Mouse (Mus musculus): ENCODE data around the gene Mus81. TPM values are rescaled to one million over a fixed set of nuclear protein-coding genes. Genes with fewer than 3 reads are reported as not detected.

Mus81 gene
- total RNA-seq, 1 experiment, result 31.3 TPM

DNA sequence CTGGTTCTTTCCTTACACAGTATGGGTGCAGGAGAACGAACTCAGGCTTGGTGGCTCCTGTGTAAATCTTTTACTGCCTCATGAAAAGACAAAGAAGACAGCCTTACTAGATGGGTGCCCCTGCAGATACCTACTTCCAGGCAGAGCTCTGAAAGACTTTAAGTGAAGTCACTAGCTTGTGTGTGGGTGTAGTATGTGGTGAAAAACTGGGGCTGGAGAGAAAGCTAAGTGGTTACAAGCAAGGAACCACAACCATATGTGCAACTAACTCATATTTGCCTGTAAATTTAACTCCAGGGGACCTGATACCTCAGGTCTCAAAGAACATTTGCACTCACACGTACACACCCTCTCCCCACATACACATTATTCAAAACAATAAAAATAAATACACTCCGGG, 28.3 kb downstream of the Mus81 start:
- no peak for DNase-seq (ENCODE audit: low read depth, low spot score)
- H3K27ac ChIP-seq (ENCODE audit: insufficient read depth, low read depth, low read length, poor library complexity, severe bottlenecking), result no peak overlapping the region
- H3K9me3 ChIP-seq (ENCODE audit: control insufficient read depth, insufficient read depth, low read depth, low read length), result no peaks in the 10 kb centered on the region
- H3K4me3 ChIP-seq (ENCODE audit: insufficient read depth in 1 of 2, low read depth in 1 of 2, low read length in 2 of 2, poor library complexity in 1 of 2, severe bottlenecking in 1 of 2), result peak overlapping the region; percentile 92 to 99
- no peak overlapping the region; the same call in 1 of the 2 replicates for H3K9ac ChIP-seq (ENCODE audit: insufficient read depth, low read depth, low read length, poor library complexity, severe bottlenecking)
- TF ChIP-seq ZC3H11A (IDR thresholded peaks at IDR 0.05; ENCODE audit: borderline replicate concordance, low read depth, low read length) (no peak), ZNF384 (IDR thresholded peaks at IDR 0.05; ENCODE audit: low read depth, low read length) (no peak), MAFK (IDR thresholded peaks at IDR 0.05; ENCODE audit: insufficient read depth, low read depth, low read length) (no peak), CHD2 (IDR thresholded peaks at IDR 0.05; ENCODE audit: low read depth, low read length) (no peak), HCFC1 (IDR thresholded peaks at IDR 0.05; ENCODE audit: borderline replicate concordance, insufficient read depth, low read length) (no peak)
- in situ Hi-C loops (cut with MboI; ENCODE audit: low sequenced_read_pairs in 2 of 2, unreplicated experiment in 2 of 2), result no loop called here
- H3K36me3 ChIP-seq (ENCODE audit: control insufficient read depth, insufficient read depth, low read length, poor library complexity, severe bottlenecking), result peaks cover 13% of the 10 kb centered on the region; the same call in 1 of the 2 replicates
- H3K4me1 ChIP-seq (ENCODE audit: control insufficient read depth in 2 of 2, insufficient read depth in 2 of 2, low read length in 2 of 2, poor library complexity in 1 of 2), result peaks cover 6 to 15% of the 10 kb centered on the region in 2 experiments; a peak in 3 of 4 replicates

DNA sequence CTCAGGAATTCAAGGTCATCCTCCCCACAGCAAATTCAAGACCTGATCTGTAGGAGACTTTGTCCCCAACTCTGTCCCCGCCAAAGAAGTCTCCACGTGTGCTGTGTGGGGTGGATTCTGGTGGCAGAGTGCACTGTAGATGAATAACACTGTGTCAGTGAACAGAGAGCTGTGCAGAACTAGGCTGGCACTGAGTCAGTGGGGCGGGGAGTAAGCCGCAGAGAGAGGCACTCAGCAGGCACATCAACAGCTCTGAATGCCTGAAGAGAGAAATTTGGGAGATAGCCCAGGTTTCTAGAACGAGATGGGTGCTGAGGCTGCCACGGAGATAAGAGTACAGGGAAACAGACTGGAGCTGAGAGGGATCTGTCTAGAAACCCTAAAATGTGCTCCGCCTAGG, 29.2 kb downstream of the Mus81 start:
- Histone ChIP-seq H3K9me3 (ENCODE audit: control insufficient read depth, insufficient read depth, low read depth, low read length) (no peaks in the 10 kb centered on the region), H3K4me1 (ENCODE audit: control insufficient read depth in 2 of 2, insufficient read depth in 2 of 2, low read length in 2 of 2, poor library complexity in 1 of 2) (peaks cover 2 to 13% of the 10 kb centered on the region in 2 experiments; a peak in 3 of 4 replicates), H3K4me3 (ENCODE audit: insufficient read depth in 1 of 2, low read depth in 1 of 2, low read length in 2 of 2, poor library complexity in 1 of 2, severe bottlenecking in 1 of 2) (no peak overlapping the region), H3K36me3 (ENCODE audit: control insufficient read depth, insufficient read depth, low read length, poor library complexity, severe bottlenecking) (peaks cover 16% of the 10 kb centered on the region; the same call in 1 of the 2 replicates), H3K9ac (ENCODE audit: insufficient read depth, low read depth, low read length, poor library complexity, severe bottlenecking) (no peak overlapping the region; the same call in 1 of the 2 replicates), H3K27ac (ENCODE audit: insufficient read depth, low read depth, low read length, poor library complexity, severe bottlenecking) (no peak overlapping the region)
- TF ChIP-seq ZC3H11A (IDR thresholded peaks at IDR 0.05; ENCODE audit: borderline replicate concordance, low read depth, low read length), result no peak
- no peak for TF ChIP-seq HCFC1 (IDR thresholded peaks at IDR 0.05; ENCODE audit: borderline replicate concordance, insufficient read depth, low read length)
- TF ChIP-seq CHD2 (IDR thresholded peaks at IDR 0.05; ENCODE audit: low read depth, low read length), result no peak
- no peak for TF ChIP-seq ZNF384 (IDR thresholded peaks at IDR 0.05; ENCODE audit: low read depth, low read length)
- TF ChIP-seq MAFK (IDR thresholded peaks at IDR 0.05; ENCODE audit: insufficient read depth, low read depth, low read length), result no peak
- no peak for DNase-seq (ENCODE audit: low read depth, low spot score)
- in situ Hi-C loops (cut with MboI; ENCODE audit: low sequenced_read_pairs in 2 of 2, unreplicated experiment in 2 of 2), result no loop called here

DNA sequence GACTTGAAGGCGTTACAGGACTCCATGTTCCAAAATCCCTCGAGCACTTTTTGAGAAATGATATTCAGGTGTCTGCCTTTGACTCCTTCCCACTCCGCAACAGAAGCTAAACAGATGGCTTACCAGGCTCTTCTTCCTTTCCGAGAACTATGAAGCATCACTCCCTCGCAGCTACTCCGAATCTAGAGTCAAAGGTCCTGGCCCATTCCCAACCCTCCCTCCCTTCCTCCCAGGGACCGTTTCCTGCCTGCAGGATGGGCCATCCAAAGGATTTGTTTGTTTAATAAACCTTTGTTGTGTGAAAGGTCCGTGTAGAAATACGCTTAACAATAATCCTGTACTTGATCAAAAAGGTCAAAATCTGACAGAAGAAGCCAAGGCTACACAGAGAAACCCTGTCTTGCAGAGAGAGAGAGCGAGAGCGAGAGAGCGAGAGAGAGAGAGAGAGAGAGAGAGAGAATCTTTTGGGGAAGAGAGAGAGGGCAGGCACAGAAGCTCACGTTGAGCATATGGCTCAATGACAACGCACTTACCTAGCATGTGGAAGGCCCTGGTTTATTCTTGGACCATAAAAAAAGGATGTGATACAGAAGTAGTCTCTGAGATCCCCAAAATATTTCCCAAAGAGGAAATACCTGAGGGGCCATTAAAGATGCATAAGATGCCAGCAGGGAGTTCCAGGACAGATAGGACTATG, 30.3 kb downstream of the Mus81 start, which contains the start of gene Ccdc85b:
TSS of gene Ccdc85b (minus strand) at position 149 of the 697 bp plus-strand sequence.
- peaks cover 2 to 9% of the 10 kb centered on the region in 2 experiments; a peak in 3 of 4 replicates for H3K4me1 ChIP-seq (ENCODE audit: control insufficient read depth in 2 of 2, insufficient read depth in 2 of 2, low read length in 2 of 2, poor library complexity in 1 of 2)
- no peak within 1 kb of the TSS for H3K27ac ChIP-seq (ENCODE audit: insufficient read depth, low read depth, low read length, poor library complexity, severe bottlenecking)
- H3K36me3 ChIP-seq (ENCODE audit: control insufficient read depth, insufficient read depth, low read length, poor library complexity, severe bottlenecking), result peaks cover 11% of the 10 kb centered on the region; the same call in 1 of the 2 replicates
- peak within 1 kb of the TSS; percentile 77 to 96 for H3K4me3 ChIP-seq (ENCODE audit: insufficient read depth in 1 of 2, low read depth in 1 of 2, low read length in 2 of 2, poor library complexity in 1 of 2, severe bottlenecking in 1 of 2)
- in situ Hi-C loops (cut with MboI; ENCODE audit: low sequenced_read_pairs in 2 of 2, unreplicated experiment in 2 of 2), result no loop called here
- TF ChIP-seq HCFC1 (IDR thresholded peaks at IDR 0.05; ENCODE audit: borderline replicate concordance, insufficient read depth, low read length) (no peak), ZNF384 (IDR thresholded peaks at IDR 0.05; ENCODE audit: low read depth, low read length) (no peak), MAFK (IDR thresholded peaks at IDR 0.05; ENCODE audit: insufficient read depth, low read depth, low read length) (no peak)
- H3K9ac ChIP-seq (ENCODE audit: insufficient read depth, low read depth, low read length, poor library complexity, severe bottlenecking), result peak within 1 kb of the TSS; percentile 81
- no peaks in the 10 kb centered on the region for H3K9me3 ChIP-seq (ENCODE audit: control insufficient read depth, insufficient read depth, low read depth, low read length)
- DNase-seq (ENCODE audit: low read depth, low spot score), result no peak

GRCm38 (mm10) chr19:5456922-5457745, 31.1 kb downstream of the Mus81 start:
- peak; percentile 91 for DNase-seq (ENCODE audit: low read depth, low spot score)
- Histone ChIP-seq H3K36me3 (ENCODE audit: control insufficient read depth, insufficient read depth, low read length, poor library complexity, severe bottlenecking) (0 out of 2 replicates have a peak, but pooled peaks cover 5% of the 10 kb centered on the region), H3K9ac (ENCODE audit: insufficient read depth, low read depth, low read length, poor library complexity, severe bottlenecking) (peak overlapping the region; percentile 81), H3K27ac (ENCODE audit: insufficient read depth, low read depth, low read length, poor library complexity, severe bottlenecking) (no peak overlapping the region), H3K9me3 (ENCODE audit: control insufficient read depth, insufficient read depth, low read depth, low read length) (no peaks in the 10 kb centered on the region), H3K4me3 (ENCODE audit: insufficient read depth in 1 of 2, low read depth in 1 of 2, low read length in 2 of 2, poor library complexity in 1 of 2, severe bottlenecking in 1 of 2) (peak overlapping the region; percentile 77 to 96), H3K4me1 (ENCODE audit: control insufficient read depth in 2 of 2, insufficient read depth in 2 of 2, low read length in 2 of 2, poor library complexity in 1 of 2) (peaks cover 2 to 9% of the 10 kb centered on the region in 2 experiments; a peak in 3 of 4 replicates)
- TF ChIP-seq CHD2 (IDR thresholded peaks at IDR 0.05; ENCODE audit: low read depth, low read length), result no peak
- TF ChIP-seq ZC3H11A (IDR thresholded peaks at IDR 0.05; ENCODE audit: borderline replicate concordance, low read depth, low read length), result no peak
- TF ChIP-seq HCFC1 (IDR thresholded peaks at IDR 0.05; ENCODE audit: borderline replicate concordance, insufficient read depth, low read length), result no peak
- no peak for TF ChIP-seq MAFK (IDR thresholded peaks at IDR 0.05; ENCODE audit: insufficient read depth, low read depth, low read length)
- TF ChIP-seq ZNF384 (IDR thresholded peaks at IDR 0.05; ENCODE audit: low read depth, low read length), result no peak
- in situ Hi-C loops (cut with MboI; ENCODE audit: low sequenced_read_pairs in 2 of 2, unreplicated experiment in 2 of 2), result no loop called here

Data from ES-E14 (cell line).